Mouse (Mus musculus) stomach, postnatal 0 days (tissue): ENCODE results near the gene Elk4.

ENCODE experiments used
- CTCF ChIP-seq: IDR thresholded peaks from 2 replicates; pipeline ENCODE4 v1.5.1; 2016; ENCODE audit warnings: antibody characterized with exemption, low read depth, mild to moderate bottlenecking, moderate library complexity
- EP300 ChIP-seq: optimal IDR thresholded peaks from 2 replicates; pipeline ENCODE3; 2016; ENCODE audit warnings: antibody characterized with exemption

GRCm38 (mm10) chr1:131969825-131970224 is 37.6 kb upstream of the Elk4 start:
- TF ChIP-seq CTCF (no peak), EP300 (no peak)
